Mouse (Mus musculus): ENCODE measurements at regions not wholly inside any gene's neighbourhood (a gene's known extent, or its start where the extent isn't known, plus 50 kb on each side); places are given as distances from the start of the nearest gene placed in this dataset.

GRCm38 (mm10) chr11:113101534-113101933, 319.5 kb downstream of the Sox9 start:
- DNase-seq (ENCODE audit: low read depth) = no peak
- no peak for TF ChIP-seq CTCF (IDR thresholded peaks at IDR 0.05; ENCODE audit: borderline replicate concordance, extremely low read depth, insufficient read depth, insufficient read length)
- TF ChIP-seq POLR2A (IDR thresholded peaks at IDR 0.05; ENCODE audit: borderline replicate concordance, extremely low read depth, insufficient read depth, insufficient read length, poor library complexity, severe bottlenecking) = no peak

DNA sequence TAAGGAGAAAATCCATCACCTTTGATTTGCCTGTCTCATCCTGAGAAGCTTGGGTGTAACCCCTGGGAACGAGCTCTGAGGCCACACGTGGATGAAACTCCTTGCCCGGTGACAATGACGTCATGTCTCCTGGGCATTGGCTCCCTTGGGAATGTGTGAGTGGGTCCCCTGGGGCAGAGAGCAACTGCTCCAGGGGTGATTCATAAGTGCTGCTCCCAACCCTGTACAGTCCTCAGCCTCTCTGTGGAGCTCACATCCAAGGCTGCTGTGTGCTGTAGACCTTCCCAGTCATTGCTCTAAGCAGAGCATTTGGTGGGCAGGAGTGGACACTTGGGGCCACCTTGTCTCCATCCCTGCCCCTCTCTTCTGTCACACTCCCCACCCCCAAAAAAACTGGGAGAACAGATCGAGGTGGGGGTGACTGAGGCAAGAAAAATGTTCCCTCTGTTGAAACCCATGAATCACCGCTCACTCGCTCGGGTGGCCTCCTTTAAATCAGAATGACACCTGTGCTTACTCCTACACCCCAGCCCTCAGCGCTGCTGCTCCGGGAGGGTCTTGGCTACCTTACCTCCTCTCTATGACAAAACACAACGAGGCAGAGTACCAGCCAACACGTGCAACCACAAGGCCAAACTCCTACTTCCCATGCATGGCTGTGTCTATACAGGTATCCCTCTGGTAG, 321.3 kb downstream of the Sox9 start:
- TF ChIP-seq CTCF (IDR thresholded peaks at IDR 0.05; ENCODE audit: borderline replicate concordance, extremely low read depth, insufficient read depth, insufficient read length) (no peak), POLR2A (IDR thresholded peaks at IDR 0.05; ENCODE audit: borderline replicate concordance, extremely low read depth, insufficient read depth, insufficient read length, poor library complexity, severe bottlenecking) (no peak)
- no peak for DNase-seq (ENCODE audit: low read depth)

GRCm38 (mm10) chr11:113105371-113105770, 323.3 kb downstream of the Sox9 start:
- no peak for DNase-seq (ENCODE audit: low read depth)
- TF ChIP-seq POLR2A (IDR thresholded peaks at IDR 0.05; ENCODE audit: borderline replicate concordance, extremely low read depth, insufficient read depth, insufficient read length, poor library complexity, severe bottlenecking) (no peak), CTCF (IDR thresholded peaks at IDR 0.05; ENCODE audit: borderline replicate concordance, extremely low read depth, insufficient read depth, insufficient read length) (no peak)

DNA sequence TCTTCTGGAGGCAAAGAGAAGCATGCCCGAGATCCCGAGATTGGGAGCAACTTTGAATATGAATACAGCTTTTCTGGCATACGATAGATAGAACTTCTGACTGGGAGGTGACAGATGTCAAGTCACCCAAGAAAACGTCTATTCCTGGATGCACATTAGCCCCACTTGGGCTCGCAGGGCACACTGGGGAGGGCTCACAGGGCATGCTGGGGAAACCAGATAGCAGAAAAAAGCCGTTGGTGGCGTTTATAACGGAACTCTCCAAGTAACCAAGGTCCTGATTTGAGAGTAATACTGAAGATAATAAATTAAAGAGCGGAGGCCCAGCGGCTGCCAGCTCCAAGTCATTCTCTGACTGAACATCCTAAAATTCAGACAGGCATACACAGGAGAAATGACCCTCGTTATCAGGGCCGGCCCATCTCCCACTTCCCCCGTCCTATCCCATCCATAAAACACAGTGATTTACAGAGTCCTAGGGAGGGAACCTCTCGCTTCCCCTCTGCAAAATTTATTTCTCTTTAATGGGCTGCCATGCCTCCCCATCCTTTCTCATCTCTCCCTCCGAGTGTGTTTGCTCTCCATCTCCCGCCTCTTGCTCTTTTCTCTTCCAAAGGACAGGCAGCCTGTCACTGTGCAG, 325.3 kb downstream of the Sox9 start:
- DNase-seq (ENCODE audit: low read depth) = peak; percentile 22
- TF ChIP-seq CTCF (IDR thresholded peaks at IDR 0.05; ENCODE audit: borderline replicate concordance, extremely low read depth, insufficient read depth, insufficient read length) (no peak), POLR2A (IDR thresholded peaks at IDR 0.05; ENCODE audit: borderline replicate concordance, extremely low read depth, insufficient read depth, insufficient read length, poor library complexity, severe bottlenecking) (no peak)

GRCm38 (mm10) chr11:113107966-113108699, 326.1 kb downstream of the Sox9 start:
- no peak for TF ChIP-seq CTCF (IDR thresholded peaks at IDR 0.05; ENCODE audit: borderline replicate concordance, extremely low read depth, insufficient read depth, insufficient read length)
- TF ChIP-seq POLR2A (IDR thresholded peaks at IDR 0.05; ENCODE audit: borderline replicate concordance, extremely low read depth, insufficient read depth, insufficient read length, poor library complexity, severe bottlenecking) = no peak
- peak; percentile 64 for DNase-seq (ENCODE audit: low read depth)

DNA sequence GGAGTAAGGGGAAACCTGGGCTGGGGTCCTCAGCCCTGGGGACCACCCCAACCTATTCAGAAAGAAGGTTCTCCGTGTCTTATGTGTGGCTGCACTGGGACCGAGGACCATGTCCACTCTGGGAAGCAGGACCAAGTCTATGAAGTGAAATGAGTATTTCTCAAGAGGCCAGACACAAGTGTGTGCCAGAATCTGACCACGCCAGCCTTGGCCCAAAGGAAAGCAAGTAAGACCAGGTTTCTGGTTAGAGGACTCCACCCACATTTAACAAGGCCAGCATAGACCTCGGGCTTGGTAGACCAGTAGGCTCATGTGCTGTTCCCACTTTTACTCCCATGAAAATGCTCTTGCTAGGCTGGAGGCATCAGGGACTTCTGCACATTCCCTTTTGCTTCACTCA, 327.1 kb downstream of the Sox9 start:
- no peak for DNase-seq (ENCODE audit: low read depth)
- TF ChIP-seq POLR2A (IDR thresholded peaks at IDR 0.05; ENCODE audit: borderline replicate concordance, extremely low read depth, insufficient read depth, insufficient read length, poor library complexity, severe bottlenecking) (no peak), CTCF (IDR thresholded peaks at IDR 0.05; ENCODE audit: borderline replicate concordance, extremely low read depth, insufficient read depth, insufficient read length) (no peak)

DNA sequence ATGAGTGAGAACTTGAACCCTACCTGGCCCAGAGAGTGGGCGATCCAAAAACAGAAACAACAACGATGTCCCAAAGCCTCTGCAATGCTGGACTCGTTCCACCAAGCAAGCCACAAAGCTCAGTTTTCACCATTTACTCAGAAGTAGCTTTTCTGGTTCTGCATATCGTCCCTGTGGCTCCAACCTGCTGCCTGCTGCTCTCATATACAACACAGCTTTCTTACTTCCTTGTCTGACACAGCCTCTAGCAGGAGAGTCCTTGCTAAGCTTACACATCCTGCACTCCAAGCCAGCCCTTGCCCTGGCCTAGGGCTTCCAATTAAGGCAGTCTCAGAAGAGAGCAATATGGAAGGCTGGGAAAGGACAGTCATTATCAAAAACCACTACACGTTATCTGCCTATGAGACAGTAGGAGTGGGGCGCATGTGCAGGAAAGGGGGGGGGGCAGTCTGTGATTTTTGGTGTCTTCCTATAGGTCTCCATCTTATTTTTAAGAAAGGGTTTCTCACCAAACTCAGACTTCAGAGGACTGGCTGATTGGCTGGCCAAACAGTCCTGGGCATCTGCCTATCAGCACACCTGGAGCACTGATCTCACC, 331.3 kb downstream of the Sox9 start:
- DNase-seq (ENCODE audit: low read depth) = no peak
- no peak for TF ChIP-seq POLR2A (IDR thresholded peaks at IDR 0.05; ENCODE audit: borderline replicate concordance, extremely low read depth, insufficient read depth, insufficient read length, poor library complexity, severe bottlenecking)
- no peak for TF ChIP-seq CTCF (IDR thresholded peaks at IDR 0.05; ENCODE audit: borderline replicate concordance, extremely low read depth, insufficient read depth, insufficient read length)

- no peak for TF ChIP-seq POLR2A (IDR thresholded peaks at IDR 0.05; ENCODE audit: borderline replicate concordance, extremely low read depth, insufficient read depth, insufficient read length, poor library complexity, severe bottlenecking)
- no peak for TF ChIP-seq CTCF (IDR thresholded peaks at IDR 0.05; ENCODE audit: borderline replicate concordance, extremely low read depth, insufficient read depth, insufficient read length)
- DNase-seq (ENCODE audit: low read depth) = peak; percentile 39
Observed at GRCm38 (mm10) chr11:113117179-113117898, 335.3 kb downstream of the Sox9 start.

- peak; percentile 51 for DNase-seq (ENCODE audit: low read depth)
- TF ChIP-seq CTCF (IDR thresholded peaks at IDR 0.05; ENCODE audit: borderline replicate concordance, extremely low read depth, insufficient read depth, insufficient read length) (no peak), POLR2A (IDR thresholded peaks at IDR 0.05; ENCODE audit: borderline replicate concordance, extremely low read depth, insufficient read depth, insufficient read length, poor library complexity, severe bottlenecking) (no peak)
Observed at GRCm38 (mm10) chr11:113120570-113120969, 338.5 kb downstream of the Sox9 start.

- no peak for TF ChIP-seq CTCF (IDR thresholded peaks at IDR 0.05; ENCODE audit: borderline replicate concordance, extremely low read depth, insufficient read depth, insufficient read length)
- TF ChIP-seq POLR2A (IDR thresholded peaks at IDR 0.05; ENCODE audit: borderline replicate concordance, extremely low read depth, insufficient read depth, insufficient read length, poor library complexity, severe bottlenecking) = no peak
- DNase-seq (ENCODE audit: low read depth) = peak; percentile 48
Observed at GRCm38 (mm10) chr11:113121307-113121706, 339.3 kb downstream of the Sox9 start.

Data from brain, embryonic 14.5 days (tissue).